Mouse (Mus musculus) heart, postnatal 0 days (tissue): Measurements from ENCODE around the gene Kmt5c.

Experiments
- CTCF ChIP-seq: IDR thresholded peaks from 2 replicates; pipeline ENCODE4 v1.5.1; 2016; ENCODE audit warnings: antibody characterized with exemption, control low read depth, low read depth
- EP300 ChIP-seq: IDR thresholded peaks from 2 replicates; pipeline ENCODE4 v1.6.1; 2016; ENCODE audit warnings: antibody characterized with exemption, low read depth

GRCm38 (mm10) chr7:4789436-4789935, 49.6 kb downstream of the Kmt5c start, which contains the start of gene Tmem238:
- TF ChIP-seq CTCF (no peak), EP300 (no peak)
